Mouse (Mus musculus): Measurements from ENCODE around the gene Rflna. TPM values are rescaled to one million over a fixed set of nuclear protein-coding genes. Genes with fewer than 3 reads are reported as not detected.

Gene Rflna
- polyA plus RNA-seq, 1 experiment = 0.32 TPM

- no peaks in the 10 kb centered on the region for H3K36me3 ChIP-seq (ENCODE audit: control insufficient read depth, insufficient read depth)
- H3K4me2 ChIP-seq (ENCODE audit: low read depth) = no peak overlapping the region
- no peak overlapping the region for H3K4me3 ChIP-seq
- TF ChIP-seq REST (IDR thresholded peaks at IDR 0.05; ENCODE audit: insufficient read depth, insufficient read length) (no peak), E2F4 (IDR thresholded peaks at IDR 0.05; ENCODE audit: insufficient read depth) (no peak), POLR2A (IDR thresholded peaks at IDR 0.05; ENCODE audit: insufficient read length, low read depth) (no peak), CEBPB (IDR thresholded peaks at IDR 0.05; ENCODE audit: insufficient read depth, poor library complexity, severe bottlenecking) (no peak), TCF12 (IDR thresholded peaks at IDR 0.05; ENCODE audit: insufficient read depth, poor library complexity, severe bottlenecking) (no peak), USF1 (IDR thresholded peaks at IDR 0.05; ENCODE audit: low read depth) (no peak), TCF3 (IDR thresholded peaks at IDR 0.05; ENCODE audit: insufficient read length, low read depth) (no peak), MAX (IDR thresholded peaks at IDR 0.05; ENCODE audit: low read depth) (no peak), SRF (IDR thresholded peaks at IDR 0.05; ENCODE audit: control insufficient read depth, insufficient read length, low read depth) (no peak), MYOG (IDR thresholded peaks at IDR 0.05; ENCODE audit: control insufficient read depth in 1 of 3, insufficient read depth in 1 of 3, insufficient read length in 2 of 3, low read depth in 2 of 3) (no peak), POLR2AphosphoS2 (IDR thresholded peaks at IDR 0.05; ENCODE audit: insufficient read length, low read depth) (no peak), MYOD1 (IDR thresholded peaks at IDR 0.05; ENCODE audit: control insufficient read depth in 1 of 3, insufficient read length in 2 of 3, low read depth in 2 of 3) (no peak)
- no peaks in the 10 kb centered on the region for H3K27me3 ChIP-seq (ENCODE audit: control insufficient read depth, insufficient read depth, insufficient read length)
- no peak overlapping the region for H3ac ChIP-seq (ENCODE audit: control insufficient read depth, insufficient read length)
- no peaks in the 10 kb centered on the region for H3K79me2 ChIP-seq (ENCODE audit: control insufficient read depth, insufficient read depth)
These were observed 843 bp downstream of the Rflna start for GRCm38 (mm10) chr5:125003873-125004255.

GRCm38 (mm10) chr5:125005871-125006652, 3.0 kb downstream of the Rflna start:
- Histone ChIP-seq H3K4me3 (no peak overlapping the region), H3ac (ENCODE audit: control insufficient read depth, insufficient read length) (no peak overlapping the region), H3K36me3 (ENCODE audit: control insufficient read depth, insufficient read depth) (no peaks in the 10 kb centered on the region), H3K79me2 (ENCODE audit: control insufficient read depth, insufficient read depth) (no peaks in the 10 kb centered on the region), H3K27me3 (ENCODE audit: control insufficient read depth, insufficient read depth, insufficient read length) (no peaks in the 10 kb centered on the region), H3K4me2 (ENCODE audit: low read depth) (no peak overlapping the region)
- no peak for TF ChIP-seq POLR2A (IDR thresholded peaks at IDR 0.05; ENCODE audit: insufficient read length, low read depth)
- no peak for TF ChIP-seq TCF12 (IDR thresholded peaks at IDR 0.05; ENCODE audit: insufficient read depth, poor library complexity, severe bottlenecking)
- TF ChIP-seq MYOD1 (IDR thresholded peaks at IDR 0.05; ENCODE audit: control insufficient read depth in 1 of 3, insufficient read length in 2 of 3, low read depth in 2 of 3) = no peak
- TF ChIP-seq CEBPB (IDR thresholded peaks at IDR 0.05; ENCODE audit: insufficient read depth, poor library complexity, severe bottlenecking) = no peak

- H3ac ChIP-seq (ENCODE audit: control insufficient read depth, insufficient read length) = no peak overlapping the region
- no peak overlapping the region for H3K4me3 ChIP-seq
- H3K79me2 ChIP-seq (ENCODE audit: control insufficient read depth, insufficient read depth) = no peaks in the 10 kb centered on the region
- TF ChIP-seq POLR2A (IDR thresholded peaks at IDR 0.05; ENCODE audit: insufficient read length, low read depth) = no peak
- TF ChIP-seq TCF3 (IDR thresholded peaks at IDR 0.05; ENCODE audit: insufficient read length, low read depth) = no peak
- no peak for TF ChIP-seq MAX (IDR thresholded peaks at IDR 0.05; ENCODE audit: low read depth)
- peak; percentile 10 for TF ChIP-seq POLR2AphosphoS2 (IDR thresholded peaks at IDR 0.05; ENCODE audit: insufficient read length, low read depth)
- no peaks in the 10 kb centered on the region for H3K36me3 ChIP-seq (ENCODE audit: control insufficient read depth, insufficient read depth)
- H3K4me2 ChIP-seq (ENCODE audit: low read depth) = no peak overlapping the region
- no peaks in the 10 kb centered on the region for H3K27me3 ChIP-seq (ENCODE audit: control insufficient read depth, insufficient read depth, insufficient read length)
These were observed 3.9 kb downstream of the Rflna start for GRCm38 (mm10) chr5:125006896-125007295.

- H3K4me3 ChIP-seq = no peak overlapping the region
- no peaks in the 10 kb centered on the region for H3K27me3 ChIP-seq (ENCODE audit: control insufficient read depth, insufficient read depth, insufficient read length)
- no peak overlapping the region for H3ac ChIP-seq (ENCODE audit: control insufficient read depth, insufficient read length)
- TF ChIP-seq MYOG (IDR thresholded peaks at IDR 0.05; ENCODE audit: control insufficient read depth in 1 of 3, insufficient read depth in 1 of 3, insufficient read length in 2 of 3, low read depth in 2 of 3) = no peak
- no peak for TF ChIP-seq USF1 (IDR thresholded peaks at IDR 0.05; ENCODE audit: low read depth)
- no peak for TF ChIP-seq REST (IDR thresholded peaks at IDR 0.05; ENCODE audit: insufficient read depth, insufficient read length)
- TF ChIP-seq E2F4 (IDR thresholded peaks at IDR 0.05; ENCODE audit: insufficient read depth) = no peak
- no peak for TF ChIP-seq TCF12 (IDR thresholded peaks at IDR 0.05; ENCODE audit: insufficient read depth, poor library complexity, severe bottlenecking)
- TF ChIP-seq TCF3 (IDR thresholded peaks at IDR 0.05; ENCODE audit: insufficient read length, low read depth) = no peak
- TF ChIP-seq MAX (IDR thresholded peaks at IDR 0.05; ENCODE audit: low read depth) = no peak
- no peak for TF ChIP-seq MYOD1 (IDR thresholded peaks at IDR 0.05; ENCODE audit: control insufficient read depth in 1 of 3, insufficient read length in 2 of 3, low read depth in 2 of 3)
- no peak for TF ChIP-seq CEBPB (IDR thresholded peaks at IDR 0.05; ENCODE audit: insufficient read depth, poor library complexity, severe bottlenecking)
- no peak for TF ChIP-seq POLR2A (IDR thresholded peaks at IDR 0.05; ENCODE audit: insufficient read length, low read depth)
- no peak for TF ChIP-seq SRF (IDR thresholded peaks at IDR 0.05; ENCODE audit: control insufficient read depth, insufficient read length, low read depth)
- TF ChIP-seq POLR2AphosphoS2 (IDR thresholded peaks at IDR 0.05; ENCODE audit: insufficient read length, low read depth) = no peak
- H3K4me2 ChIP-seq (ENCODE audit: low read depth) = no peak overlapping the region
- H3K79me2 ChIP-seq (ENCODE audit: control insufficient read depth, insufficient read depth) = no peaks in the 10 kb centered on the region
- H3K36me3 ChIP-seq (ENCODE audit: control insufficient read depth, insufficient read depth) = peaks cover 5% of the 10 kb centered on the region
These were observed 8.1 kb downstream of the Rflna start for GRCm38 (mm10) chr5:125011166-125011565.

GRCm38 (mm10) chr5:125011628-125012027, 8.6 kb downstream of the Rflna start:
- H3K36me3 ChIP-seq (ENCODE audit: control insufficient read depth, insufficient read depth) = peaks cover 8% of the 10 kb centered on the region
- TF ChIP-seq MYOD1 (IDR thresholded peaks at IDR 0.05; ENCODE audit: control insufficient read depth in 1 of 3, insufficient read length in 2 of 3, low read depth in 2 of 3) (no peak), POLR2A (IDR thresholded peaks at IDR 0.05; ENCODE audit: insufficient read length, low read depth) (no peak), CEBPB (IDR thresholded peaks at IDR 0.05; ENCODE audit: insufficient read depth, poor library complexity, severe bottlenecking) (no peak), MYOG (IDR thresholded peaks at IDR 0.05; ENCODE audit: control insufficient read depth in 1 of 3, insufficient read depth in 1 of 3, insufficient read length in 2 of 3, low read depth in 2 of 3) (no peak), SRF (IDR thresholded peaks at IDR 0.05; ENCODE audit: control insufficient read depth, insufficient read length, low read depth) (no peak), TCF12 (IDR thresholded peaks at IDR 0.05; ENCODE audit: insufficient read depth, poor library complexity, severe bottlenecking) (no peak), TCF3 (IDR thresholded peaks at IDR 0.05; ENCODE audit: insufficient read length, low read depth) (no peak), E2F4 (IDR thresholded peaks at IDR 0.05; ENCODE audit: insufficient read depth) (no peak), USF1 (IDR thresholded peaks at IDR 0.05; ENCODE audit: low read depth) (no peak), MAX (IDR thresholded peaks at IDR 0.05; ENCODE audit: low read depth) (no peak), REST (IDR thresholded peaks at IDR 0.05; ENCODE audit: insufficient read depth, insufficient read length) (no peak), POLR2AphosphoS2 (IDR thresholded peaks at IDR 0.05; ENCODE audit: insufficient read length, low read depth) (no peak)
- H3K79me2 ChIP-seq (ENCODE audit: control insufficient read depth, insufficient read depth) = no peaks in the 10 kb centered on the region
- H3K4me2 ChIP-seq (ENCODE audit: low read depth) = no peak overlapping the region
- no peak overlapping the region for H3ac ChIP-seq (ENCODE audit: control insufficient read depth, insufficient read length)
- H3K4me3 ChIP-seq = no peak overlapping the region
- H3K27me3 ChIP-seq (ENCODE audit: control insufficient read depth, insufficient read depth, insufficient read length) = no peaks in the 10 kb centered on the region

Data from myocyte (in vitro differentiated cells).